Mouse (Mus musculus) thymus, adult 2 months (tissue): Measurements from ENCODE around the gene Midn.

Source experiments
- CTCF ChIP-seq: fragments of 200-500 bp; IDR thresholded peaks from 2 replicates; pipeline ENCODE4 v1.5.1; 2012; ENCODE audit warnings: mild to moderate bottlenecking, control low read depth, low read length, moderate library complexity, borderline replicate concordance; ENCODE audit not compliant: control insufficient read depth, poor library complexity, insufficient read depth; ENCODE audit errors: extremely low read depth
- POLR2A ChIP-seq: fragments of 200-500 bp; IDR thresholded peaks from 2 replicates; pipeline ENCODE4 v1.6.1; 2012; ENCODE audit warnings: mild to moderate bottlenecking, low read length, control low read depth, moderate library complexity; ENCODE audit not compliant: control insufficient read depth, poor library complexity, insufficient read depth; ENCODE audit errors: extremely low read depth

DNA sequence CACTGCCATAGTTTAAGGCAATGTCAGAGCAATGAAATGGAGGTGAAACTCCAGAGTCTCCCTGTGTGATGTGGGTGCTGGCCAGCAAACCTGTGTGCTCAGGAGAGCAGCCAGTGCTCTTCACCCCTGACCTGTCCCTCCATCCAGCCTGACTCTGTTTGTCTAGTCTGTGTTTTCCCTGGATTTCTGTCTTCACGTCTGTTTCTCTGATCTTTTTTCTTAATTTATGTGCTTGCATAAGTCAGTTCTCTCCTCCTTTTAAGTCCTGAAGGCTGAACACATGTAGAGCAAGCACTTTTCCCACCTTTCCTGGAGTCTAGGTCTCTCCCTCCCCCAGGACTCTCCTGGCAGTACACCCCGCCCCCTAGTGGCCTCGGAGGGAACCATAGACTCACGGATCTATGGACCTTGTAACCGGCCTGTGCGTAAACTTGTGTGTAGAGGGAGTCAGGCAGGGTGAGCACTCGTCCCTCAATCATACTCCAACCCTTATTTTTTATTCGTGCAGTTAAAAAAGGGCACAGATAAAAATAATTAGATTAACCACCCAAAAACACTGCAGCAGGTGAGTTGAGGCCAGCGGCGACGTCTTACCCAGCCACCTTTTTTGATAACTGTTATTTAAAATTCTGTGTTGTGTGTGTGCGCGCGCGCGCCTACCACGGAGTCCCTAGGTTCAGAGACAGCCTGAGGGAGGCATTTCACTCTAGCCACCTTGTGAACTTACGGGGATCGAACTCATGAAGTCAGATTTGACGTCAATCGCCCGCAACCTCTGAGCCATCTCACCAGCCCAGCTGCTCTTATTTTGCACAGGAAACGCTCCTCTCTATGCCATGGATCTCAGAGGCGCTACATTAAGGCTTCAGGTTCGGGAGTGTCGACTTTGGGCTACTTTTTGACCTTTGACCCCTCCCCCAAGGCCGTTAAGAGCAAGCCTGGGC lies 33.5 kb upstream of the Midn start:
- no peak for TF ChIP-seq POLR2A
- peak; percentile 76; the same call in 1 of the 2 replicates for TF ChIP-seq CTCF
